Mouse (Mus musculus) embryonic facial prominence, embryonic 12.5 days (tissue): ENCODE results near the gene Nhlrc2. TPM values are rescaled to one million over a fixed set of nuclear protein-coding genes. Genes with fewer than 3 reads are reported as not detected.

Source experiments
- ATAC-seq: fragments of 200-750 bp; cut with Nextera tagmentation; 2 replicates; pipeline ENCODE4 v1.8.0; 2017; ENCODE audit not compliant: insufficient number of reproducible peaks, insufficient read depth, low FRiP score, low TSS enrichment
- H3K27ac ChIP-seq: fragments of 300-500 bp; sonication (generic); 2 replicates; pipeline ENCODE4 v1.5.1; 2016; ENCODE audit warnings: mild to moderate bottlenecking
- H3K27me3 ChIP-seq: fragments of 300-500 bp; sonication (generic); 2 replicates; pipeline ENCODE4 v1.6.1; 2016; ENCODE audit warnings: mild to moderate bottlenecking, moderate library complexity
- H3K36me3 ChIP-seq: fragments of 300-500 bp; sonication (generic); 2 replicates; pipeline ENCODE4 v1.6.1; 2016; ENCODE audit warnings: mild to moderate bottlenecking
- H3K4me1 ChIP-seq: fragments of 300-500 bp; sonication (generic); 2 replicates; pipeline ENCODE4 v1.6.1; 2016
- H3K4me2 ChIP-seq: fragments of 300-500 bp; sonication (generic); replicated peaks from 2 replicates; pipeline ENCODE4 v1.6.1; 2016; ENCODE audit warnings: mild to moderate bottlenecking, moderate library complexity
- H3K4me3 ChIP-seq: fragments of 300-500 bp; sonication (generic); 2 replicates; pipeline ENCODE4 v1.5.1; 2016; ENCODE audit warnings: mild to moderate bottlenecking
- H3K9ac ChIP-seq: fragments of 300-500 bp; sonication (generic); 2 replicates; pipeline ENCODE4 v1.6.1; 2016; ENCODE audit warnings: mild to moderate bottlenecking, moderate library complexity
- H3K9me3 ChIP-seq: fragments of 300-500 bp; sonication (generic); 2 replicates; pipeline ENCODE4 v1.6.1; 2016; ENCODE audit warnings: mild to moderate bottlenecking, moderate library complexity
- WGBS: fragments of 180-500 bp; shearing (Covaris S2); methylation state at CpG from one replicate; pipeline ENCODE4 v1.1.7; 2016; 5-methylcytosine and 5-hydroxymethylcytosine counted together
- polyA plus RNA-seq: library from polyadenylated mRNA; unstranded; fragments of >200 nt; fragmentation: Nextera tagmentation; extraction: Ambion mirVana; gene quantifications from 2 replicates; pipeline ENCODE4 v1.2.1, GENCODE M21; 2016

Gene Nhlrc2
- polyA plus RNA-seq, 1 experiment from 2014 or later = 18.8 TPM

GRCm38 (mm10) chr19:56590250-56590649, 42.2 kb downstream of the Nhlrc2 start:
- Histone ChIP-seq H3K9ac (no peak overlapping the region), H3K4me3 (no peak overlapping the region), H3K36me3 (peaks cover 67% of the 10 kb centered on the region), H3K9me3 (no peaks in the 10 kb centered on the region), H3K27ac (no peak overlapping the region), H3K4me2 (no peak overlapping the region), H3K27me3 (no peaks in the 10 kb centered on the region), H3K4me1 (no peaks in the 10 kb centered on the region)
- ATAC-seq = no peak
- WGBS = 92% methylated on average over 3 of the region's 3 CpGs

- H3K36me3 ChIP-seq = peaks cover 83% of the 10 kb centered on the region
- no peak overlapping the region for H3K4me3 ChIP-seq
Measured at GRCm38 (mm10) chr19:56592472-56592871, 44.4 kb downstream of the Nhlrc2 start.

DNA sequence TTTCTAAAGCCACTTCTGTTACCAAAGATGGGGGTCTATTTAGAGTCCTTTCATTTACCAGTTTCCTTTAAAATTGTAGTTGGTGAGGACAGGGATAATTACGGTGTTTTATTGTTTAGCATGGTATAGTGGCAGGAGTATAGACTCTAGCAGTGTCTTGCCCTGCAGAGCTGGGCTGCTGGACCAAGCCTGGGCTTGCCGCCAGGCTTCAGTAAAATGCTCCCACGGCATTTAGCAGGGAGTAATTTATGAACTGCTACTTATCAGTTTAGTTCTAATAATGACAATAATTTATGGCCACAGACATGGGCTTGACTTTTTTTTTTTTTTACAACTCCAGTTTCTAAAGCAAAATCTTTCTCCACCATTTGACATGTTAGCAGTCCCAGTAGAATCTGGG, 51.9 kb downstream of the Nhlrc2 start:
- no peak overlapping the region for H3K27ac ChIP-seq
- ATAC-seq = no peak
- no peaks in the 10 kb centered on the region for H3K9me3 ChIP-seq
- no peak overlapping the region for H3K4me2 ChIP-seq
- WGBS = 85% methylated on average over 3 of the region's 3 CpGs
- H3K4me1 ChIP-seq = no peaks in the 10 kb centered on the region
- H3K4me3 ChIP-seq = no peak overlapping the region
- H3K9ac ChIP-seq = no peak overlapping the region
- no peaks in the 10 kb centered on the region for H3K27me3 ChIP-seq
- peaks cover 37% of the 10 kb centered on the region for H3K36me3 ChIP-seq

More at GRCm38 (mm10) chr19:56592472-56592871, 44.4 kb downstream of the Nhlrc2 start:
- H3K27ac ChIP-seq = no peak overlapping the region
- H3K4me2 ChIP-seq = no peak overlapping the region
- no peaks in the 10 kb centered on the region for H3K27me3 ChIP-seq
- H3K9me3 ChIP-seq = no peaks in the 10 kb centered on the region
- H3K4me1 ChIP-seq = no peaks in the 10 kb centered on the region
- WGBS = 89% methylated on average over 9 of the region's 9 CpGs
- no peak overlapping the region for H3K9ac ChIP-seq
- ATAC-seq = no peak

DNA sequence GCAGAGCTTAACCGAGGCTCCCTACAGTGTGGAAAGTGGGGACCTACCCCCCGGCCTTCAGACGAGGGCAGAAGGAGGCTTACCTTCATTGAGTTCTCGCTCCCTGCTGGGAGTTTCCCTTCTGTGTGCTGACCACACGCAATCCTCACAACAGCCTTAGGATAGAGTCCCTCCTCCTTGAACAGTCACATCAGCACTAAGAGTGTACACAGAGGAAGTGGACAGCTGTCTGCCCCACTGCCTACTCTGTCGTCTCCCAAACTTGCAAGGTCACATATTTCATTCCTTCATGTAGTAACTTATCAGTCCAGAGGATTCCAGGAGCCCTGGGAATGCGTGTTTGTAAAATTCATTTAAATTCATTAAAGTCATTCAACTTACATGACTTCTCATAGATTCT, 52.7 kb downstream of the Nhlrc2 start:
- Histone ChIP-seq H3K4me3 (no peak overlapping the region), H3K9me3 (no peaks in the 10 kb centered on the region), H3K36me3 (peaks cover 29% of the 10 kb centered on the region), H3K4me1 (no peaks in the 10 kb centered on the region), H3K27ac (no peak overlapping the region), H3K9ac (no peak overlapping the region), H3K4me2 (no peak overlapping the region), H3K27me3 (no peaks in the 10 kb centered on the region)
- WGBS = 80% methylated on average over 7 of the region's 7 CpGs
- no peak for ATAC-seq

GRCm38 (mm10) chr19:56601901-56602347, 53.9 kb downstream of the Nhlrc2 start:
- no peak for ATAC-seq
- H3K27ac ChIP-seq = no peak overlapping the region
- H3K36me3 ChIP-seq = peaks cover 24% of the 10 kb centered on the region
- H3K4me3 ChIP-seq = no peak overlapping the region
- no peaks in the 10 kb centered on the region for H3K9me3 ChIP-seq
- H3K4me1 ChIP-seq = no peaks in the 10 kb centered on the region
- H3K4me2 ChIP-seq = no peak overlapping the region
- no peaks in the 10 kb centered on the region for H3K27me3 ChIP-seq
- 76% methylated on average over 15 of the region's 15 CpGs for WGBS
- no peak overlapping the region for H3K9ac ChIP-seq

- ATAC-seq = no peak
- Histone ChIP-seq H3K27me3 (no peaks in the 10 kb centered on the region), H3K9ac (no peak overlapping the region), H3K4me2 (no peak overlapping the region), H3K4me1 (no peaks in the 10 kb centered on the region), H3K9me3 (no peaks in the 10 kb centered on the region), H3K4me3 (no peak overlapping the region), H3K27ac (no peak overlapping the region), H3K36me3 (no peaks in the 10 kb centered on the region)
- 46% methylated on average over 5 of the region's 5 CpGs for WGBS
Measured at GRCm38 (mm10) chr19:56608946-56609345, 60.9 kb downstream of the Nhlrc2 start.

DNA sequence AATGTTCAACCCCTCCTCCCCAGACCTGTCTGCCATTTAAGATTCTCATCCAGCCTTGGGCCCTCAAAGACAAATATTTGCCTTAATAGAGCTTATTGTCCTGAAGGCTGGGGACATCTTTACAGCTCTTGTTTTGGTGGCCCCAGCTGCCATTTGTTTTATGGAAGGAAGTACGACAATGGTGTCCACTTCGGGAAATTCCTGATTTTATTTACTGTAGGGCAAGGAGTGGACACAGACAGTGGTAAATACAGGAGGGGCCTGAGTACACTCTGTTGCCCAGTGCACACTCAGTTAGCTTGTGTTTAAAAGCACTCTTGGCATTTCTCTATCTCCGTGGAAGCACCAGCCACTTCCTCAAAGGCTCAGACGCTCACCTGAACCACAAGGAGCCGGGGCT, 66.1 kb downstream of the Nhlrc2 start:
- Histone ChIP-seq H3K27ac (no peak overlapping the region), H3K4me1 (no peaks in the 10 kb centered on the region), H3K9me3 (no peaks in the 10 kb centered on the region), H3K36me3 (no peaks in the 10 kb centered on the region), H3K27me3 (no peaks in the 10 kb centered on the region), H3K4me3 (no peak overlapping the region), H3K9ac (no peak overlapping the region), H3K4me2 (no peak overlapping the region)
- WGBS = 85% methylated on average over 5 of the region's 5 CpGs
- ATAC-seq = no peak

GRCm38 (mm10) chr19:56618845-56619244, 70.8 kb downstream of the Nhlrc2 start:
- Histone ChIP-seq H3K36me3 (no peaks in the 10 kb centered on the region), H3K4me2 (no peak overlapping the region), H3K27ac (no peak overlapping the region), H3K4me3 (no peak overlapping the region), H3K9ac (no peak overlapping the region), H3K4me1 (no peaks in the 10 kb centered on the region), H3K27me3 (no peaks in the 10 kb centered on the region), H3K9me3 (peaks cover 3% of the 10 kb centered on the region; the same call in 1 of the 2 replicates)
- no peak for ATAC-seq
- 58% methylated on average over 9 of the region's 9 CpGs for WGBS

- WGBS = 70% methylated on average over 4 of the region's 4 CpGs
Measured at GRCm38 (mm10) chr19:56619546-56619945, 71.5 kb downstream of the Nhlrc2 start.

GRCm38 (mm10) chr19:56621876-56622275, 73.8 kb downstream of the Nhlrc2 start:
- Histone ChIP-seq H3K4me1 (no peaks in the 10 kb centered on the region), H3K36me3 (no peaks in the 10 kb centered on the region), H3K9ac (no peak overlapping the region), H3K9me3 (peaks cover 3% of the 10 kb centered on the region; the same call in 1 of the 2 replicates), H3K27me3 (no peaks in the 10 kb centered on the region; the same call in 1 of the 2 replicates), H3K4me2 (no peak overlapping the region), H3K4me3 (no peak overlapping the region), H3K27ac (no peak overlapping the region)
- no peak for ATAC-seq
- 86% methylated on average over 7 of the region's 7 CpGs for WGBS

More at GRCm38 (mm10) chr19:56619546-56619945, 71.5 kb downstream of the Nhlrc2 start:
- H3K4me1 ChIP-seq = no peaks in the 10 kb centered on the region
- ATAC-seq = no peak
- H3K9me3 ChIP-seq = peaks cover 3% of the 10 kb centered on the region; the same call in 1 of the 2 replicates
- no peaks in the 10 kb centered on the region for H3K36me3 ChIP-seq
- H3K4me3 ChIP-seq = no peak overlapping the region
- no peak overlapping the region for H3K9ac ChIP-seq
- H3K27ac ChIP-seq = no peak overlapping the region
- H3K27me3 ChIP-seq = no peaks in the 10 kb centered on the region
- H3K4me2 ChIP-seq = no peak overlapping the region

DNA sequence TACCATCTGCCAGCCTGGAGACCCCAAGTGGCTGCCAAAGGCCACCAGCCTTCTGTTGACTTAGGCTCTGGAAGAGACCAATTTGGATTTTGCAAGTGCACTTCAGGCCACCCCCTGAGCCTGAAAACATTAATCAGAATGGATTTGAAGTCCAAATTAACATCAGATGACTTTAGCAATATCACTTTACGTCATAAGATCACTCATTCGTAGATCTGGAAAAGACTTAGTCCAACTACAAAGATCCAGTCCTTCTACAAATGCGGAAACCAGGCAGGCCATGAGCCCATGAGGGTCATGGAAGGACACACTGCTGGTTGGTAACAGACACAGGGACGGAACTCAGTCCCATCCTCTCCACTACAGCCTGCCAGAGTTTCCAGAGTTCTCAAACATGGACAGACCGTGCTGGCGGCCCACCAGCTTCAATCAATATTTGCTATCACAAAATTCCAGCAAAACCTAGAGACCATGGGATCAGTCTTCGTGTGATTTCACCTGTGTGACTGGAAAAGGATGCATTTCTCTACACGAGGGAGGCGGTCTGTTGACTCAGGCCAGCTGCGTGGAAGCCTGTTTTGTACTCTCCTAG, 79.9 kb downstream of the Nhlrc2 start:
- H3K4me2 ChIP-seq = no peak overlapping the region
- no peaks in the 10 kb centered on the region; the same call in 1 of the 2 replicates for H3K27me3 ChIP-seq
- H3K4me3 ChIP-seq = no peak overlapping the region
- H3K36me3 ChIP-seq = no peaks in the 10 kb centered on the region
- H3K9me3 ChIP-seq = peaks cover 3% of the 10 kb centered on the region; the same call in 1 of the 2 replicates
- ATAC-seq = no peak
- H3K4me1 ChIP-seq = no peaks in the 10 kb centered on the region
- H3K9ac ChIP-seq = no peak overlapping the region
- WGBS = 81% methylated on average over 10 of the region's 10 CpGs
- no peak overlapping the region for H3K27ac ChIP-seq

GRCm38 (mm10) chr19:56629647-56630046, 81.6 kb downstream of the Nhlrc2 start:
- ATAC-seq = no peak
- Histone ChIP-seq H3K9me3 (no peaks in the 10 kb centered on the region), H3K4me3 (no peak overlapping the region), H3K27ac (no peak overlapping the region), H3K4me1 (no peaks in the 10 kb centered on the region), H3K9ac (no peak overlapping the region), H3K4me2 (no peak overlapping the region), H3K27me3 (no peaks in the 10 kb centered on the region; the same call in 1 of the 2 replicates), H3K36me3 (no peaks in the 10 kb centered on the region)
- whole genome bisulfite sequencing = 73% methylated on average over 6 of the region's 6 CpGs
